Mouse (Mus musculus) embryonic facial prominence, embryonic 13.5 days (tissue): ENCODE data around the gene Insl5. TPM values are rescaled to one million over a fixed set of nuclear protein-coding genes. Genes with fewer than 3 reads are reported as not detected.

Source experiments
- ATAC-seq: fragments of 200-750 bp; cut with Nextera tagmentation; 2 replicates; pipeline ENCODE4 v1.8.0; 2017; ENCODE audit warnings: low read depth; ENCODE audit not compliant: insufficient number of reproducible peaks, insufficient read depth, low FRiP score, low TSS enrichment
- H3K27ac ChIP-seq: fragments of 300-500 bp; sonication (generic); 2 replicates; pipeline ENCODE4 v1.5.1; 2015; ENCODE audit warnings: moderate library complexity, mild to moderate bottlenecking, inconsistent platforms
- H3K27me3 ChIP-seq: fragments of 300-500 bp; sonication (generic); 2 replicates; pipeline ENCODE4 v1.6.1; 2015; ENCODE audit warnings: mild to moderate bottlenecking, inconsistent platforms
- H3K36me3 ChIP-seq: fragments of 300-500 bp; sonication (generic); 2 replicates; pipeline ENCODE4 v1.6.1; 2015; ENCODE audit warnings: mild to moderate bottlenecking, inconsistent platforms
- H3K4me1 ChIP-seq: fragments of 300-500 bp; sonication (generic); 2 replicates; pipeline ENCODE4 v1.6.1; 2015; ENCODE audit warnings: inconsistent platforms
- H3K4me2 ChIP-seq: fragments of 300-500 bp; sonication (generic); 2 replicates; pipeline ENCODE4 v1.6.1; 2015; ENCODE audit warnings: moderate library complexity, mild to moderate bottlenecking, inconsistent platforms
- H3K4me3 ChIP-seq: fragments of 300-500 bp; sonication (generic); 2 replicates; pipeline ENCODE4 v1.5.1; 2015; ENCODE audit warnings: mild to moderate bottlenecking, inconsistent platforms
- H3K9ac ChIP-seq: fragments of 300-500 bp; sonication (generic); 2 replicates; pipeline ENCODE4 v1.6.1; 2015; ENCODE audit warnings: mild to moderate bottlenecking, inconsistent platforms
- H3K9me3 ChIP-seq: fragments of 300-500 bp; sonication (generic); 2 replicates; pipeline ENCODE4 v1.6.1; 2016; ENCODE audit warnings: inconsistent platforms
- WGBS: fragments of 180-500 bp; shearing (Covaris S2); methylation state at CpG from one replicate; pipeline ENCODE4 v1.1.7; 2015; ENCODE audit warnings: mixed read lengths; 5-methylcytosine and 5-hydroxymethylcytosine counted together
- polyA plus RNA-seq: library from polyadenylated mRNA; unstranded; fragments of >200 nt; fragmentation: Nextera tagmentation; extraction: Ambion mirVana; gene quantifications from 2 replicates; pipeline ENCODE4 v1.2.1, GENCODE M21; 2015

Insl5 gene
- not detected in 2 replicates for polyA plus RNA-seq

DNA sequence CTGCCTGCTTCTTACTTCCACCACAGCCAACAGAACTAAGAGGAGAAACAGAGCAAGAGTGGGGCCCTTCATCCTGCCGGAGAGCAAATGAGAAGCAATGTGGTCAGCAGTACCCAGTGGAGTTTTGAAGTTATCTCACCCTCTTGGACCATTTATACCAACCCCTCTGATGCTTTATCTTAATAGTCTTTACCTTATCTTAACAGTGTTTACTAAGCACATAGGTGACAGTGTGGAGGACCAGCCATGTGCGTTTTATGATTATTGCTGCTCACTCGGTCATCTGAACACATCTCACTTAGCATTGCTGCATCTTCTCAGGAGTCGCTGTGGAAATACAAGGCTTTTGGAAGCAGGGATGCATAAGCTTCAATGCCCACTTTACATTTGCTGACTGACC lies at the start of gene Insl5:
Gene Insl5 (minus strand): TSS at position 222 of the 400 bp plus-strand sequence.
- Histone ChIP-seq H3K9ac (no peak within 1 kb of the TSS), H3K36me3 (no peaks in the 10 kb centered on the region), H3K27ac (no peak within 1 kb of the TSS), H3K27me3 (no peaks in the 10 kb centered on the region), H3K4me2 (no peak within 1 kb of the TSS), H3K4me3 (no peak within 1 kb of the TSS), H3K4me1 (no peaks in the 10 kb centered on the region), H3K9me3 (no peaks in the 10 kb centered on the region)
- ATAC-seq, result no peak
- 91% methylated on average over 4 of the region's 4 CpGs for WGBS

DNA sequence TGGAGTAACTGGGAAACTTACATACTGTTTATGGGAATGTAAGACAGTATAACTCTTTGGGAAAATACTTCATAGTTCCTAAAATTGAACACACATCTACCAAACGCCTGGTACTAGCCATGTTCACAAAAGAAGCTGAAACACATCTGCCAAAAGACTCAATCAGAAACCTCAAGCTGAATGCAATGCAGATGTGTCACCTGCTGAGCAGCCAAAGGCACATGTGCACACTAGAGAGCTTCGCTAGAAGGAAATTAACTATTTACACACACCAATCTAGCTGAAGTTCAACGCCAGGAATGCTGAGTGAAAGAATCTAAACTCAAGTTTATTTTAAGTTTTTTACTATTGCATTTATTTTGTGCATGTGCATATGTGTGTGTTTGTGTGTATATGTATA lies 44.0 kb upstream of the Insl5 start:
- 44% methylated on average over 3 of the region's 3 CpGs for WGBS
- H3K4me2 ChIP-seq, result no peak overlapping the region
- ATAC-seq, result no peak
- H3K9me3 ChIP-seq, result no peaks in the 10 kb centered on the region
- 0 out of 2 replicates have a peak, but pooled peaks cover 6% of the 10 kb centered on the region for H3K4me1 ChIP-seq
- H3K27me3 ChIP-seq, result no peaks in the 10 kb centered on the region
- H3K36me3 ChIP-seq, result no peaks in the 10 kb centered on the region
- H3K9ac ChIP-seq, result no peak overlapping the region
- H3K4me3 ChIP-seq, result no peak overlapping the region
- no peak overlapping the region for H3K27ac ChIP-seq

GRCm38 (mm10) chr4:103067906-103068655 lies 41.4 kb upstream of the Insl5 start:
- no peak overlapping the region for H3K4me3 ChIP-seq
- no peak overlapping the region for H3K4me2 ChIP-seq
- 66% methylated on average over 6 of the region's 6 CpGs for WGBS
- no peaks in the 10 kb centered on the region for H3K36me3 ChIP-seq
- no peaks in the 10 kb centered on the region for H3K27me3 ChIP-seq
- H3K4me1 ChIP-seq, result 0 out of 2 replicates have a peak, but pooled peaks cover 6% of the 10 kb centered on the region
- H3K9ac ChIP-seq, result no peak overlapping the region
- H3K9me3 ChIP-seq, result no peaks in the 10 kb centered on the region
- no peak for ATAC-seq
- H3K27ac ChIP-seq, result no peak overlapping the region

- Histone ChIP-seq H3K27ac (no peak overlapping the region), H3K9ac (no peak overlapping the region), H3K4me3 (no peak overlapping the region), H3K4me1 (0 out of 2 replicates have a peak, but pooled peaks cover 6% of the 10 kb centered on the region), H3K27me3 (no peaks in the 10 kb centered on the region), H3K4me2 (no peak overlapping the region), H3K36me3 (no peaks in the 10 kb centered on the region), H3K9me3 (no peaks in the 10 kb centered on the region)
- WGBS, result 81% methylated on average over 5 of the region's 5 CpGs
- no peak for ATAC-seq
These were observed 38.3 kb upstream of the Insl5 start for GRCm38 (mm10) chr4:103064976-103065375.

GRCm38 (mm10) chr4:103064421-103064820 lies 37.8 kb upstream of the Insl5 start:
- Histone ChIP-seq H3K27me3 (no peaks in the 10 kb centered on the region), H3K4me1 (0 out of 2 replicates have a peak, but pooled peaks cover 6% of the 10 kb centered on the region), H3K9me3 (no peaks in the 10 kb centered on the region), H3K4me2 (no peak overlapping the region), H3K9ac (no peak overlapping the region), H3K27ac (no peak overlapping the region), H3K4me3 (no peak overlapping the region), H3K36me3 (no peaks in the 10 kb centered on the region)
- WGBS, result 69% methylated on average over 2 of the region's 2 CpGs
- ATAC-seq, result no peak

DNA sequence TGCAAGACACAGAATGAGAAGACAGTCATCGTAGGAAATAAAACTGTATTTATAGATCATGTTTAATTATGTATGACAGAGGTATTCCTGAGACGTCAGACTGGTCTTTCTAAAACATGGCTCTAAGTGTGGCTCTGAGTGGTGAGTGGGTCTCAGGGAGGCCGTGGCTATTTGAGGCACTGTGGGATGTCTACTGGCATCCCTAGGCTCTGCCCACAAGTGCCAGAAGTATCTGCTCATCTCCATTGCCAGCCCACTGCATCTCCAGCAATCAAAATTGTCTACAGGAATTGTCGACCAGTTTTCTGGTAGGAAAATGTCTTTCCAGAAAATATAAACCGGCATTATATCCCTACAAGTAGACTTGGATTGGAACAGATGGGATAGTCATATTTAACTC lies 30.3 kb upstream of the Insl5 start:
- Histone ChIP-seq H3K27ac (no peak overlapping the region), H3K9me3 (no peaks in the 10 kb centered on the region), H3K9ac (no peak overlapping the region), H3K4me3 (no peak overlapping the region), H3K4me2 (no peak overlapping the region), H3K36me3 (no peaks in the 10 kb centered on the region; the same call in 1 of the 2 replicates), H3K27me3 (no peaks in the 10 kb centered on the region), H3K4me1 (no peaks in the 10 kb centered on the region)
- ATAC-seq, result no peak
- WGBS, result 83% methylated on average over 5 of the region's 5 CpGs

DNA sequence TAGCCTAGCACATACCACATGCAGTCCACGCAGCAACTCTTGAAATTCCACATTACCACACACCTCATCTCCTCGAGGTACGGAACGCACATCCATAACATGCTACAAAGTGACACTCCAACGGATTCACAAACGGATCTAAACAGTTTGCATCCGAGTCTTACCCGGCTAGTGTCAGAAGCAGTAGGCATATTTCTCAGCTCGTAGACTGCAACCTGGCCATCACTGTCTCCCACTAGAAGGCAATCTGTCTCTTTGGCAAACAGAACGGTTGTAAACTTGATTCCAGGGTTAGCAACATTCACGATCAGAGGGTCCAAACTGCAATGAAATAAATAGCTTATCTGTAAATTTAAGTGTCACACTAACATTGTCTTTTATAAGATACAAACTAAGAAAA lies 21.4 kb upstream of the Insl5 start:
- Histone ChIP-seq H3K4me2 (no peak overlapping the region), H3K9ac (no peak overlapping the region), H3K36me3 (no peaks in the 10 kb centered on the region), H3K27ac (no peak overlapping the region), H3K27me3 (no peaks in the 10 kb centered on the region), H3K4me1 (no peaks in the 10 kb centered on the region), H3K9me3 (0 out of 2 replicates have a peak, but pooled peaks cover 4% of the 10 kb centered on the region), H3K4me3 (no peak overlapping the region)
- no peak for ATAC-seq
- 89% methylated on average over 11 of the region's 11 CpGs for WGBS

DNA sequence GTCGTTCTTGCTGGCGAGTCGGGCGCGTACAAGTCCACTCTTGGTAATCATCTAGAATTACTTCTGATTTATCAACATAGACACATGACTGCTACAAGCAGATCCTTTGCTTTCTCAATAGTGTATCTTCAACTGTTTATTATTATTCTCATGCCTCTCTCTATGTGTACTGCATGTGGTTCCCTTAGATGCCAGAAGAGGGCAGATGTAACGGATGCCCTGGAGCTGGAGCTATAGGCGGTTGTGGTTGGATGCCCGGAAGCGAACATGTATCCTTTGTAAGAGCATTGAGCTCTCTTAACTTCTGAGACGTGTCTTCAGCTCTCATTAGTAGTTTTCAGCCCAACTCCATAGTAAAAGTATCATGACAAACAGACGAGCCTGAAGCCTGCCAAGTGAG lies 16.4 kb upstream of the Insl5 start:
- Histone ChIP-seq H3K4me2 (no peak overlapping the region), H3K27me3 (no peaks in the 10 kb centered on the region), H3K9me3 (no peaks in the 10 kb centered on the region), H3K4me1 (no peaks in the 10 kb centered on the region), H3K4me3 (no peak overlapping the region), H3K9ac (no peak overlapping the region), H3K27ac (no peak overlapping the region), H3K36me3 (0 out of 2 replicates have a peak, but pooled peaks cover 5% of the 10 kb centered on the region)
- WGBS, result 92% methylated on average over 11 of the region's 11 CpGs
- no peak for ATAC-seq

GRCm38 (mm10) chr4:103039838-103040191 lies 13.2 kb upstream of the Insl5 start:
- no peak overlapping the region for H3K4me3 ChIP-seq
- no peak overlapping the region for H3K4me2 ChIP-seq
- no peaks in the 10 kb centered on the region for H3K27me3 ChIP-seq
- H3K4me1 ChIP-seq, result no peaks in the 10 kb centered on the region
- no peak overlapping the region for H3K9ac ChIP-seq
- no peak overlapping the region for H3K27ac ChIP-seq
- ATAC-seq, result no peak
- WGBS, result 35% methylated on average over 5 of the region's 5 CpGs
- no peaks in the 10 kb centered on the region for H3K9me3 ChIP-seq
- 0 out of 2 replicates have a peak, but pooled peaks cover 5% of the 10 kb centered on the region for H3K36me3 ChIP-seq

GRCm38 (mm10) chr4:103039103-103039837 lies 12.6 kb upstream of the Insl5 start:
- Histone ChIP-seq H3K27ac (no peak overlapping the region), H3K4me2 (no peak overlapping the region), H3K4me3 (no peak overlapping the region), H3K36me3 (0 out of 2 replicates have a peak, but pooled peaks cover 5% of the 10 kb centered on the region), H3K9me3 (no peaks in the 10 kb centered on the region), H3K27me3 (no peaks in the 10 kb centered on the region), H3K9ac (no peak overlapping the region), H3K4me1 (no peaks in the 10 kb centered on the region)
- ATAC-seq, result no peak
- WGBS, result 78% methylated on average over 14 of the region's 14 CpGs

DNA sequence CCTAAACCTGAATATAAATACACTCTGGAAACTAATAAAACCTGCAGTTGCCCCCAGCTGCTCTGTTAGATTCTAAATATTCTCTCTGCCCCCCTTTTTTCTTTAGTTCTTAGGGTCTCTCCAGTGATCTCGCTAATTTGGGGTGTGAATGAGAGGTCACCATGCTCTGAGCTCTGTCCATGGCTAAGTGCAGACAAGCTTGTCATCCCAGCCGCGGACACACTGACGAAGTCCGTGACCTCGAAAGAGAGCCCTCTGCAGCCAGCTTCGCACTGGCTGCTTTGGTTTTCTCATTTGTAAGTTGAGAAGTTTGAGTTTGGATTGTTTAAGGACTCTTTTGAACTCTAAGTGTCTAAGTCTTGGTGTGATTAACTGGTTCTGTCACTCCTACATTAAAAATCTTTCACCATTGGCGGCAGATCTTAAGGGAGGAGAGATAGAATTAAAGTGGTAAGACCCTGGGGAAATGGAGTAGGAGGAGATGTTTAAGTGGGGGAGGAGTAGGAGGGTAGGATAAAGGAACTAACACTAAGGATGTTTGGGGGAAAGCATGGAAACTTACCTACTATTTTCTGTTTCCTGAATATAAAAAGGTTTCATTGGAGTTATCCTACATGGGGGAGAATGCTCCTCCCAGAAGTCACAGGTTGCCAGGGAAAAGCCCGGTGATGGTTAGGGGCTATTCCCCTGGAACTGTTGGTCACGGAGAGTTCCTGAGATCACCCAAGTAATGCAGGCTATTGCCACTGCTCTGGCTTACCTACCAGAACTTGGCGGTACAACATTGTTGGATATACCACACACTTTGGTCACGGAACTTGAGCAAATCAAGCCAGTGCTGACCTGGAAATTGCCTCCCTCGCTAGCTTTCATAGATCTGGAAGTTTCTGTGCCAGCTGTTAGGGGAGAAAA lies 1.8 kb upstream of the Insl5 start:
- no peaks in the 10 kb centered on the region for H3K9me3 ChIP-seq
- WGBS, result 70% methylated on average over 13 of the region's 13 CpGs
- no peak overlapping the region for H3K4me2 ChIP-seq
- H3K9ac ChIP-seq, result no peak overlapping the region
- H3K27me3 ChIP-seq, result no peaks in the 10 kb centered on the region
- no peak for ATAC-seq
- no peaks in the 10 kb centered on the region for H3K4me1 ChIP-seq
- no peak overlapping the region for H3K4me3 ChIP-seq
- H3K36me3 ChIP-seq, result no peaks in the 10 kb centered on the region
- H3K27ac ChIP-seq, result no peak overlapping the region
